Mouse (Mus musculus) limb, embryonic 11.5 days (tissue): ENCODE measurements around the gene Rhox3g. TPM values are rescaled to one million over a fixed set of nuclear protein-coding genes. Genes with fewer than 3 reads are reported as not detected.

Source experiments
- polyA plus RNA-seq: library from polyadenylated mRNA; unstranded; fragments of >200 nt; fragmentation: Nextera tagmentation; extraction: Ambion mirVana; gene quantifications from 2 replicates; pipeline ENCODE4 v1.2.1, GENCODE M21; 2014

The Rhox3g gene
- polyA plus RNA-seq, 1 experiment from 2014 or later: not detected

Other genes starting within 250 kb of the Rhox3g start
- not detected in 2 replicates for gene Rhox3a2, start 248.6 kb downstream of the Rhox3g start, polyA plus RNA-seq
- gene Rhox4a2, start 237.8 kb downstream of the Rhox3g start, polyA plus RNA-seq: not detected in 2 replicates
- not detected in 2 replicates for gene Rhox2b, start 216.5 kb downstream of the Rhox3g start, polyA plus RNA-seq
- gene Rhox4b, start 196.1 kb downstream of the Rhox3g start, polyA plus RNA-seq: not detected in 2 replicates
- not detected in 2 replicates for gene Rhox2c, start 174.9 kb downstream of the Rhox3g start, polyA plus RNA-seq
- not detected in 2 replicates for gene Rhox3c, start 170.0 kb downstream of the Rhox3g start, polyA plus RNA-seq
- not detected in 2 replicates for gene Rhox4c, start 148.3 kb downstream of the Rhox3g start, polyA plus RNA-seq
- not detected in 2 replicates for gene Rhox2d, start 135.2 kb downstream of the Rhox3g start, polyA plus RNA-seq
- gene Rhox4d, start 114.3 kb downstream of the Rhox3g start, polyA plus RNA-seq: not detected in 2 replicates
- 0.30 TPM in 1 of 2 replicates, not detected in the other for gene Rhox2e, start 98.2 kb downstream of the Rhox3g start, polyA plus RNA-seq
- gene Rhox3e, start 86.6 kb downstream of the Rhox3g start, polyA plus RNA-seq: not detected in 2 replicates
- not detected in 2 replicates for gene Rhox4e, start 71.2 kb downstream of the Rhox3g start, polyA plus RNA-seq
- gene Rhox2f, start 57.2 kb downstream of the Rhox3g start, polyA plus RNA-seq: not detected in 2 replicates
- not detected in 2 replicates for gene Rhox3f, start 47.6 kb downstream of the Rhox3g start, polyA plus RNA-seq
- gene Rhox4f, start 20.9 kb downstream of the Rhox3g start, polyA plus RNA-seq: not detected in 2 replicates
- not detected in 2 replicates for gene Rhox2g, start 14.9 kb upstream of the Rhox3g start, polyA plus RNA-seq
- not detected in 2 replicates for gene Rhox4g, start 22.7 kb upstream of the Rhox3g start, polyA plus RNA-seq
- not detected in 2 replicates for gene Rhox3h, start 40.2 kb upstream of the Rhox3g start, polyA plus RNA-seq
- gene Rhox2h, start 44.7 kb upstream of the Rhox3g start, polyA plus RNA-seq: not detected in 2 replicates
- gene Rhox5, start 176.2 kb upstream of the Rhox3g start, polyA plus RNA-seq: 0.71 and 1.3 TPM in 2 replicates
- gene Rhox6, start 198.3 kb upstream of the Rhox3g start, polyA plus RNA-seq: not detected in 2 replicates
- gene Rhox7a, start 203.1 kb upstream of the Rhox3g start, polyA plus RNA-seq: not detected in 2 replicates